Mouse (Mus musculus) Muller cell, postnatal 12 days (primary cell): ENCODE data around the gene Bmp8b.
A peak's percentile ranks its signal among the peaks of the same experiment; 100 is the strongest.
"Not testable (repeated sequence)": the region's sequence is repeated elsewhere in the genome, so short reads cannot be mapped to it uniquely, and the experiment has no call there.

ENCODE experiments used
- DNase-seq: peaks from one replicate; pipeline ENCODE4 v3.0.0-alpha.2; 2015; ENCODE audit errors: inconsistent ontology term

The Bmp8b gene

DNA sequence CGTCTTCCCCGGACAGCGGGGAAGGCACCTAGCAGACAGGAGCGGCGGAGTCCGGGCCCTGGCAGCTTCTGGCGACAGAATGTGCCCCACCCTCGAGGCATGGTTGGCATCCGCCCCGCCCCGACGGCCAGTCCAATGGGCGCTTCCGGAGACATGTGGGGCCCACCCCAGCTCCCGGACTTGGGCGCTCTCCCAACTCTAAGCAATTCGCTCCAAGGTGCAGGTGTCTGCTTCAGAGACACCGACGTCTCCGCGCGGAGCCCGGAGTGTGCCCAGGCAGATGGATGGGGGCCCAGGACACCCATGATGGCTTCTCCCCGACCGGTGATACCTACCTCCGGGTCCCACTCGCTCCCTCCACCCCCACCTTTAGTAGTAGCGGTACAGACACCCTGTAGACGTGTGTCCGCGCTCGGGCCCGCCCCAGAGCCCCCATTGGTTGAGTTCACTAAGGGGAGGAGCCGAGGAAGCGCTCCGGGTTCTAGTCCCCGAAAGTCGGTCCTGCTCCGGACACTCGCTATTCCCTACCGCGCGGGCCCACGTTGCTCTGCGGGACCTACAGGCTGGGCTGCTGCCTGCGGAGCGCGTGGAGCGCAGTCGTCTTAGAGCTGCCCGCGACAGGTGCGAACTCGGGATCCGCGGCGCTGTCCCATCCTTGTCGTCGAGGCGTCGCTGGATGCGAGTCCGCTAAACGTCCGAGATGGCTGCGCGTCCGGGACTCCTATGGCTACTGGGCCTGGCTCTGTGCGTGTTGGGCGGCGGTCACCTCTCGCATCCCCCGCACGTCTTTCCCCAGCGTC is at the start of gene Bmp8b:
Bmp8b (plus strand) TSS at position 515 of the 800 bp plus-strand sequence.
- no peak for DNase-seq

DNA sequence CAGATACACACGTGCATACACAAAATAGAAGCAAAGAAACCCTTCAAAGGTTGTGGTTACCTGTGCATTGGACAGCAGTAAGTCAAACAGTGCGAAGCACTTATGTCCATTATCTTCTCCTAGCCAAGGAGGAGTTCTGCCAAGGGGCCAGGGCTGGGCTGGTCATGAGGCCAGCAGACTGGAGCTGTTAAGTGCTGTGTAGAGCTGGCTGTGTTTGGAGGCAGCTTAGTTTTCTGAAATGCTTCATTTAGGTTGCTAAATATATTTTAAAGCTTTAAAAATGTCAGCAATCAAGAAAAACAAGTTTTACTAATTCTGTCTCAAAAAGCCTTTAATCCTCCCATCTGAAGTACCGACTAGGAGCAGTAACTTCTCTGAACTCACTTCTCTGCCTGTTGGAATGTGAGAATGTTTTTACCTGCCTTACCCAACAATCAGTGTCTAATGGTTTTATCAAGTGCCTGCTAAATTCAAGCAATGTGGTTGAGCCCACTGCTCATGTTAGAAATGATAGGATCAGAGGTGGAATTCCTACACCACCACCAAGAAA is 48.3 kb upstream of the Bmp8b start:
- DNase-seq, result no peak

DNA sequence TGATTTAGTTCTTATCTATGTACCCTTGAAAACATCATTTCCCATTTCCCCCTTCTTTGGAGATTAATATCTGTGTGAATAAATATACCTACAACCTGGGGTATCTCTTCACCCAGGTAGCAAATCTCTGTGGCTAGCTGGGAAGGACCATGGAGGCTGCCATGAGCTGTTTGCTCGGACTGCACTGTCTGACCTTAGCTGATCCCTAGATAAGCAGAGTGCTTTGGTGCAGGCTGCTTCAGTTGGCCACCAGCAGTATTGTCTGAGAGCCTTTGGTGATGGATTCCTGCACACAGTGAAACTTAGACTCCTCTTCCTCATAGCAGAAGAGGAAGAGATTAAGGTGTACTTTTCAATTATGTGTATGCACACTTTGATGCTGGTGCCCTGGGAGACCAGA is 47.0 kb upstream of the Bmp8b start:
- no peak for DNase-seq

DNA sequence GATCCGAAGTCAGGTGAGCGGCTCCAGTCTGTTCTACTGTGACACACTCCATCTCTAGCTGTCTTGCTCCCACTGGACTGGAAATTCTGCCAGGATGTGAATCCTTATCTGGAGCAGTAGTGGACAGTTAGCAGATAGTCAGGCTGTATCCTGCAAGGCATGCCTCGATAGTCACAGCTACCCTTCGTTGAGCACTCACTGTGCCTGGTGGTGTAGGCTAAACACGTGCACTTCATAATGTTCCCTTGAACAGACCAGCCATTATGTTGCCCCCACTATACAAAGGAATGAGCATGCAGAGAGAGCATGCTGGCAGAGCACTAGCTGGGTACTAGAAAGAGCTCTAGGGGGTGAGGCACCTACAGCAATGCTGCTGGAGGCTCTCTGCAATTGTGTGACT is 43.2 kb upstream of the Bmp8b start:
- DNase-seq, result no peak

DNA sequence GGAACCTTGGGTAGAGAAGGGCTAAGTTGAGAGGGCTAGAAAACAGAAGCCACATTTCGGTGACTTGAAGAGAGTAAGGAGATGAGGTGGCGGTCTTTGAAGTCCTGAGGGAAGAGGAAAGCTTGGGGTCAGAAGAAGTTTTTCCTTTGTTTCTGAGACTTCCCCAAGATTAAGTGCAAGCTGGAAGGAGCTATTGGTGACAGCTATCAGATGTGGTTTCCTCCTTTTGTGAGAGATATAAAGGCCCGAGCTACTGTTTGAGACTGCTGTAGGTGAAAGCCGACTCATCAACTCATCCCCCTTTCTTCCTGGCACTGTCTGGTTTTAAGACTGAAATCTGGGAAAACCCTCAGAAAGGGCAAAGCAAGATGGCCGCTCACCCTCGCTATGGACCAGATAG is 36.3 kb upstream of the Bmp8b start:
- DNase-seq, result no peak

DNA sequence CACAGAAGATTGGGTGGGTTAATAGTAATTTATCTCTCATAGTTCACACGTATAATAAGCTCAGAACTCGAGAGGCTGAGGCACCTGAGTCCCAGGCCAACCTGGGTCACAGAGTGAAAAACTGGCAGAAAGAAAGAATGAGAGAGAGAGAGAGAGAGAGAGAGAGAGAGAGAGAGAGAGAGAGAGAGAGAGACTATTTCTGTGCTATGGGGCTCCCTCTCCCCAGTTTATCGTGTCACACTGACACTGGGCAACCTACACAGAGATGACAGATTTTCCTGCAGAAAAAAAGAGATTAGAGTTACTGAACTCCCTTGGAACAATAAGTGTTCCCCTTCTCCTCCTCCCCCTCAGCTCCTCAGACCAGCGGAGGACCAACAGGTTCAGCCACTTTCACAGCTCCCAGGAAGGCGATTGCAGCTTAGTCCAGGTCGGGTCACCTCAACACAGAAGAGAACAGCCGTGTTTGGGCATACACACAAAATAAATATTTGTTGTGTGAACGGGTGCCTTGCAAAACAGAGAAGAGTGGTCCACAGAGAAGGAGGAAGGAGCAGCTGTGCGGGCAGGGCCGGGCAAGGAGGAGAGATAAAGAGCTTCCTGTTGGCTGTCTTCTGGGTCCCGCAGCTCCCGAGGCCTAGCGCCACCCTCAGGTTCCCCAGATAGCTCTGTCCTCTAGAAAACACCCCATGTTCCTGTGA is 33.5 kb upstream of the Bmp8b start:
- peak; percentile 15 for DNase-seq

DNA sequence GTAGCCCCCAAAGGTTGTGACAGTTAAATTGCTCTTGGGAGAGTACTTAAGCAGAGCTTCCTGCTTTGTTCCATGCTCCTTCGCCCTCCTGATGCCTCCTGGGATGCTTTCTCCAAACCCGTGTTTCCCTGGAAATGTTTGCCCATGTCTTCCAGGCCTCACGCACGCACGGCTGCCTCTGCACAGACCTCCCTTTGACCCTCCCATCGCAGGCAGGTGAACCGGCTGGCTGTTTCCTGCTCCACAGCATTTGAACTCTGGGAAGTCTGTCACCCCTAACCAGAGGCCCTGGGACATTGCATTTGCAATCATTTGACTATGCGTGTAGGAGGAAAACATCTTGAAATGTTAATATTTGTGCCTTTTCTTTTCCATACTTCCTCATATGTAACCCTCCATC is 28.0 kb upstream of the Bmp8b start:
- DNase-seq, result no peak

DNA sequence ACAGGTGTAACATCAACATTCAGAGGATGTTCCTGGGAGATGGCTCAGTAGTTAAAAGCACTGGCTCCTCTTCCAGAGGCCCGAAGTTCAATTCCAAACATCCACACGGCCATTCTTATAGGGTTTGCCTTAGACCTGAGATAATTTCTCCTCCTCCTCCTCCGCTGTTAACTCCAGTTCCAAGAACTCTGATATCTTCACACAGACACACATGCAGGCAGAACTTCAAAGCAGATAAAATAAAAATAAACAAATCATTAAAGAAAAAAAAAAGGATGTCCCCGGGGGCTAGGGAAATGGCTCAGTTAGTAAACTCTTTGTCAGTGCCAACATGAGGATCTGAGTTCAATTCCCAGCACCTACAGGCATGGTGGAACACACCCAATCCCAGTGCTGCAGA is 26.7 kb upstream of the Bmp8b start:
- DNase-seq, result no peak

DNA sequence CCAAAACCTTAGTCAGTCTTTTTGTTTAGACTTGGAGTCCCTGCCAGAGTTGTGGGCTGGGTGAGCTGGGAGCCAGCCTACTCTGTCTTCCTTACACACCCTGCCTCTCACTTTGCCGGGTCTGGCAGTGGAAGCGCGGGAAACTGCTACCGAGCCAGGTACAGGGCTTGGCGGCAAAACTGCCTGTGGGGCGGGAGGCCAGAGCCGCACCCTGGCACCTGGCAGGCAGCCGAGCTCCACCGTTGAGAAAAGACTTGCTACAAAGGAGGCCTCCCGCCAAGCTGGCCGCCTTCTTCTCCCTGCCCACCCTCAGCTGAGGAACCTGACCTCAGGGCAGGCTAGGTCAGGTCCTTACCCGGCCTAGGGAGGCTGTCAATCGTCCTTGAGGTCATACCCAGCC is 24.2 kb upstream of the Bmp8b start:
- no peak for DNase-seq

DNA sequence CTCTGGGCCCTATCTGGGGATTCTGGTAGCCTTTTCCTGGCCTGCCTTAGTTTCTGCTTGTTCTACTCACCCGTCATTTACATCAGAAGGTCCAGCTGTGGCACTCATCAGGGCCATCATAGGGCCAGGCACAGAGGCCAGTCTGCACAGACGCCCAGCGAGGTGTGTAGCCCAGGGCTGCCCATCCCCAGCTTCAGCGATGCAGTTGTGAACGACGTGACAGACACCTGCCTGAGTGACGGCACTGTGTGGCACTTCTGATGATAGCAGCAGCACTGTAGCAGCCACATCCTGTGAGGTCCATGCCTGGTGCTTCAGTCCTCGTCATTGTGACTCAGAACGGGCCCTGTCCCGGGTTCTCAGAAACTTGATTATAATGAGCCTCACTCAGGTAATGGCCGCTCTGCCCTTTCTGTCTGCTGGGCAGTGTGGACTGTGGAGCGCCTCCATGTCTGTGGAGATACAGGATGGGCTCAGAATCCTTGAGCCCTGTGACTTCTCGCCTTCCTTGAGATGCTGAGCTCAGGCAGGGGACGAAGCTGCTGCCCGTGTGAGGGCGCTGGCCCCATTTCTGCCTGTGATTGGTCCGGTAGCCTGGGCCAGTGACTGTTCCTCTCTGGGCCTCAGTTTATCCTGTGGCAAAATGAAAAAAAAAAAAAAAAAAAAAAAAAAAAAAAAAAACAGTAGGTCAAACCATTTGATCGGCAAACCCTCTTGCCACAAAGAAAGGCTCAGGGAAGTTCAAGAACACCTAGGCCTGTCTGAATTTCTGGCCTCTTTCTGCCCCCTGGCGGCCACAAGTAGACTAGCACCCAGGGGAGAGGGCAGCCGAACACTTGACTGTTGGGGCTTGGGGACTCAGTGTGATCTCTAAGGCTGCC is 22.4 kb upstream of the Bmp8b start:
- DNase-seq, result peak; percentile 56

DNA sequence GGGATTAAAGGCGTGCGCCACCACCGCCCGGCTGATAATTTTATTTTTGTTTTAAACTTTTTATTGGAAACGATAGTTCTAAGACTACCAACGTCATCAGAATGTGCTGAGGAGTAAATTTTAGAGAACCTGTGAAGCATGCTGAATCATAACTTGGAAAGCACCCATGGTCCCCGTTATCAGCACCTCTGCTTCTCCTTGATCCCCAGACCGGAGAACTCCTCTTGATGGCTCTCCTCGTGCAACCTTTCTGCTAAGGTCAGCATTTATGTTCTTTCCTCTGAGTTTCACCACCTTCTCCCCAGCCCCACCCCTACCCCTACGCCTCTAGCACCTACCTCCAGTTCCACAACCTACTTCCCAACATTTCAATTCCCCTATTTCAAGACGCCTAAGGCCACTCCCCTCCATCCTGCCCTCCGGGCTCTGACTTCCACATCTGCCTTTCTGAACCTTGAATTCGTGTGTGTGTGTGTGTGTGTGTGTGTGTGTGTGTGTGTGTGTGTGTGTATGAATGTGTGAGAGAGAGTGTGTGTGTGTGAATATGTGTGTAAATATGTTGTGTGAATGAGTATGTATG is 21.6 kb upstream of the Bmp8b start:
- no peak for DNase-seq

DNA sequence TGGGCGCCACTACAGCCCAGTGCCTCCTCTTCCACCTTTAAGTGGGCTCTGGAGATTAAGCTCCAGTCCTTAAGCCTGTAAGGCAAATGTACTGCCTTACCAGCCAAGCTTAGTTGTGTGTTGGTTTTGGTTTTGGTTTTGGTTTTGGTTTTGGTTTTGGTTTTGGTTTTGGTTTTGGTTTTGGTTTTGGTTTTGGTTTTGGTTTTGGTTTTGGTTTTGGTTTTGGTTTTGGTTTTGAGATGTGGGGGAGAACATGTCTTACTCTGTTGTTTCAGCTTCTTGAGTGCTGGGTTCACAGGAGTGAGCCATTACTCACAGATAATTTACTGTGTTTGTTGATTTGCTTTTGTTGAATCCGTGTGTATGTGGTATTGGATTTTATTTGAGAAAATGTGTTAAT is 19.7 kb upstream of the Bmp8b start:
- DNase-seq, result no peak

DNA sequence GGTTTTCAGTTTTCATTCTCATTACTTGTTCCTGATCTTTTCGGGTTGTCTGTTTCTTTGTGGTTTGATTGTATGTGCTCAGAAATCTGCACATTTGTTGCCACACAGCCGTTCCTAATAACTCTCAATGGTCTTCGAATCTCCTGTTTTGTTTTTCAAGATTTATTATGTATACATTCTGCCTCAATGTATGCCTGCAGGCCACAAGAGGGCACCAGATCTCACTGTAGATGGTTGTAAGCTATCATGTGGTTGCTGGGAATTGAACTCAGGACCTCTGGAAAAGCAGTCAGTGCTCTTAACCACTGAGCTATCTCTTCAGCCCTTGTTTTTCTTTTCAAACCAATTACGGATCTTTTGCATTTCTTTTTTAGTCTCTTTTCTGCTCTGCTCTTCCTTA is 18.6 kb upstream of the Bmp8b start:
- DNase-seq, result no peak

DNA sequence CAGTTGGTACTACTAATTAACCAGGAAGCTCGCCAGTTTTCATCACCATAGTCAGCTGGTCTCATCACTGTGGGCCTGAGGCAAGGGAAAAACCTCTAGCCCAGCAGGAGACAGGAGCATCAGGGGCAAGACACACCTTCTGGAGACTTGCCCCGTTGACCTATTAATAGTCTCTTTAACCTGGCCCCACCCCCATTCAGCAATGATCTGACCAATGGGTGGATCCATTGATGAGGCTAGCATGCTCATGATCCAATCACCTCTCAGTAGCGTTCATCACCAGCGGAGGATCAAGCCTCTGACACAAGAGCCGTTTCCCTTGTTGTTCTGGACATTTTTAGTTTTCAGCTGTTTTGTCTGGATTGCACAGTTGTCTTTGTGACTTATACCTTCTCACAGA is 12.3 kb upstream of the Bmp8b start:
- no peak for DNase-seq

DNA sequence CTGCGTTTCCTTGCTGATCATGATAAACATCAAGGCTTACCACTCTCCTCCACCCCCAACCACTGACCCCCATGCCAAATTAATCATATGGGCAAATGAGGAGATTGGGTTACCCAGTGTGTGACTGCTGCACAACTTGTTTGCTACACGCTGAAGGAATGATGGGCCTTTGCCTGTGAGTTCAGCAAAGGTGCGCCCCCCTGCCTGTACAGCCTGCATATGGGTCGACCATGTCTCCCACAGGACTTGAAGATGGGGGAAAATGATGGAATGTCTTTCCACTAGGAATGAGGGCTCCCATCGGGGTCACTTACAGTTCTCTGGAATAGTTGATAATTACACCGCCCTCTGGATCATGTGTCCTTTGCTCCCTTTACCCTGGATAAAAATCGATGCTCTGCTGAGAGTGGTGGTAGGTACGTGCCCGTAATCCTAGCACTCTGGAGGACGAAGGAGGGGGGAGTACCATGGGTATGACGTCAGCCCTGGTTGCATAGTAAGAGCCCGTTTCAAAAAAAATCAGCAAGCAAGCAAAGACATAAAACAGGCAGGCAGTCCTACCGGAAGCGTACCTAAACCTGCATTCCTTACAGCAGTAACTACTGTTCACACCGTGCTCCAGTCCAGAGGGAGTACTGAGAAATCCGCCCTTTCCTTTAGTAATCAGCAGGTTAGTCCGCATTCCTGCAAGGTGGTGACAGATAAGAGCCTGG is 11.7 kb upstream of the Bmp8b start:
- DNase-seq, result no peak

DNA sequence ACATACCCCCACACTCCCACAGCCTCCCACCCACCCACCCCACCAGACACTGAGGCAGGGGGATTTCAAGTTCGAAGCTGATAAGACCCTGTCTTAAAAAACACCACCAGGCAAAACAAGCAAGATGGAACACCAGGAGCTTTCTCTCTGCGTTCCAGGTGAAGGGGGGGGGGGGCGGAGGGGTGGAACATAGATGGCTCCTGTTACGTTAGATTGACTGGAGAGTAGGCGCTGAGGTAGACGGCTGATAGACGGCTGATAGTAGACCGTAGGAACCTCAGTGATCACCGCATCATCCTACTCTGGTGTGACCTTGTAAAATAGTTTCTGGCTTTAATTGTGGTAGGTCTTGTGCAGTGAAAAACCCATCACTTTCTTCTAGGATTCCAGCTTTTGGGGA is 11.1 kb upstream of the Bmp8b start:
- DNase-seq, result no peak

DNA sequence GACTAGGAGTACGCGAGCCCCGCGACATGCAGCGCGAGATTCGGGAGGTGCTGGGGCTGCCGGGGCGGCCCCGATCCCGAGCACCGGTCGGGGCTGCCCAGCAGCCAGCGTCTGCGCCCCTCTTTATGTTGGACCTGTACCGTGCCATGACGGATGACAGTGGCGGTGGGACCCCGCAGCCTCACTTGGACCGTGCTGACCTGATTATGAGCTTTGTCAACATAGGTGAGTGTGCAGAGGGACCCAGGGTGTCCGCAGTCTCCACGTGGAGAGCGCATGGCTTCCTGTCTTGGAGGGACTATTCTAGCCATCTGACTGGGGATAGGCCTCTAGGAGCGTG is 456 bp downstream of the Bmp8b start:
- no peak for DNase-seq

DNA sequence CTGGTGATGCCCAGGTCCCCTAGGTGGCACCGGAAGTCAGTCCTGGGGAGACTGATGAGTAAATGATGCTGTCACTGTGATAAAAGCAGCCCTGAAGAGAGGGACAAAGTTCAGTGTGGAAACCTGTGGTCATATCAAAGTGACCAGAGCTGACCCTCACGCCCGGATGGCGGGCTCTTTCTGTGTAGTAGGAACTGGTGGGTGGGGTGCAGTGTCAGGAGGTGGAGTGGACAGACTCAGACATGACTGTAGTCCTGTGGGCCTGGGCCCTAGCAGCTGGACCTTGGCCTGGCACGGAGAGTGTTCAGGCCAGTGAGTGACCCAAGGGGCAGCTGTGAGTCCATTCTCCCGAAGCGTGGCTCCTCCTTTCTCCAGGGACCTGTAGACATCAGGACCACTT is 964 bp downstream of the Bmp8b start:
- not testable (repeated sequence) for DNase-seq

DNA sequence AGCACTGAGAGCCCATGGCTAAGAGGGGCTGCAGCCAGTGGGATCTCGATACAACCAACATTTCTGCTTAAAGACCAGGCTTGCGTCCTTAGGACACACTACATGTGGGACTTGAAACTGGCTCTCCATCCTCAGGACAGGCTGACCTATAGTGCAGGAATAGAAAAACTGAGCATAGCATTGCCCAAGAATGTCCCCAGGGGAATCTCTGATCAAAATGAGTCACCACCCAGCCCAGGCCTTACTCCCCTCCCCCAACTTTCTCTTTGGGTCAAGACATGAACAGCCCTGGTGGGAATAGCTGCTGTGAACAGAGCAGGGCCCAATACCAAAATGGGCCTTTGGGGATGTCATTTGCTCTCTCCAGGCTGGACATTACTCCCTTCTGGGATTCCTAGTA is 1.9 kb downstream of the Bmp8b start:
- no peak for DNase-seq

DNA sequence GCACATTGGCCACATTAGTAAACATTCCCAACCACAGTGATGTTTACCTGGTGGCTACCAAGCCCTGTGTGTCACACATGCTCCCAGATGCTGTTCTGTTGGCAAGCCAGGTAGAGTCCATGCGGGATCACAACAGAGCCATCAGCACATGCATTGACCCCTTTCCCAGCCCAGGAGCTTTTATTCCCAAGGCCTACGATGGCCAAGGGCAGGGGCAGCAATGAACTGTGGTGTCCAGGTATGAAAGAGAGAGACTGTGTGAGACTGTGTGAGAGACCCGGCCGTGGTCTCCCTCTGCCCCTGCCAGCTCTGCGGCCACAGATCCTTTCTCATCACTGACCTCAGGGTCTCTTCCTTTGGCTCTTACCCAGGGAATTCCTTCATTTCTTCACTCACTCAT is 3.1 kb downstream of the Bmp8b start:
- DNase-seq, result no peak

DNA sequence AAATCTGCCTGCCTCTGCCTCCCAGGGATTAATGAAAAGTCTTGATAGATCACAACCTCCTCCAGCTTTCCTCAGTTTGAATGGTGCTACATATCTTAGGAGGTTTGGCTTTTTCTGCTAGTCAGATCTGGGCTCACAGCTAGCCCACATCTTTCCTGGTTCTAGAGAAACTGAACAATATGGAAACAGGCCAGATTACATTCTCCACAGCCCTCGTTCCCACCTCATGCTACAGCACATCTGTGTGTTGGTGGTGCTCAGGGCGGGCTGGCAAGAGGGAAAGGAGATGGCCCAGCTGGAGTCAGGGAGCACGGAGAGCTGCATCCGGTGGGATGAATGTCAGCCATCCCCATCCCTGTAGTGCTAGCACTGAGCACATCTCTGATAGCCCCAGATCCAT is 5.8 kb downstream of the Bmp8b start:
- DNase-seq, result no peak
